In the genomic region with DNA sequence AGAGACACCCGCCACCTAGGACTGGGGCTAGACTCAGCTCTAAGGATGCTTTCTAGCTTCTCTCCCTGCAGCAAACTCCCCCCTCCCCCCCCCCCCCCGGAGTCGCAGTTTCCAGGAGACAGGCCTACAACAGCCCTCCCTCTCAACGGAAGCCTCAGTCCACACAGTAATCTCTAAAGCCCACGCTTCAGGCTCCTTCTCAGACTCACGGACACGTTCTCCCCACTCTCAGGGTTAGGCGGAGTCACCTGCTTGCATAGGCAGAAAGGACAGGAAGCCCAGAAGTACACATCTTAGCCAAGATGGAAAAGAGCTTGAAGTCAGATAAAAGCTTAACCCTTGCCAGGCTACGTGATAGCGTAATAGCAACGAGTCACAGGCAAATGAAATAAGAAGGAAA, we compare ENCODE assay signal across 18 mouse cellular contexts.
"Had no signal": no experiment of that assay in that cellular context is flagged by ENCODE, and none has a peak within 500 bp of the region (broad histone marks: within the 10 kb centered on the region; RNA-seq: fewer than 3 reads in every experiment).

No protein-coding gene starts in this region.

- H3K9me3 ChIP-seq: kidney, embryonic 15.5 days; liver, embryonic 13.5 days; midbrain, embryonic 12.5 days; midbrain, embryonic 15.5 days; neural tube, embryonic 13.5 days; stomach, embryonic 15.5 days had no signal

- H3K27me3 ChIP-seq: kidney, embryonic 15.5 days; liver, embryonic 13.5 days; midbrain, embryonic 12.5 days; midbrain, embryonic 15.5 days; neural tube, embryonic 13.5 days; stomach, embryonic 15.5 days had no signal

- H3K9ac ChIP-seq: kidney, embryonic 15.5 days; liver, embryonic 13.5 days; midbrain, embryonic 12.5 days; midbrain, embryonic 15.5 days; neural tube, embryonic 13.5 days; stomach, embryonic 15.5 days had no signal

- DNase-seq: kidney, adult 2 months; kidney, postnatal 10 days; kidney, postnatal 36 days; layer of hippocampus, postnatal 36 days; liver, embryonic 13.5 days; lung, adult 2 months; lung, postnatal 10 days; retina, postnatal 1 day; right cerebral cortex, postnatal 4 days; thymus, adult 18-20 months; thymus, postnatal 36 days had no signal

- H3K4me3 ChIP-seq: kidney, embryonic 15.5 days; left cerebral cortex, adult 2 months; liver, embryonic 13.5 days; midbrain, embryonic 12.5 days; midbrain, embryonic 15.5 days; neural tube, embryonic 13.5 days; stomach, embryonic 15.5 days had no signal

- H3K4me1 ChIP-seq: midbrain, embryonic 15.5 days; stomach, embryonic 15.5 days had no signal

- H3K27ac ChIP-seq: kidney, embryonic 15.5 days; left cerebral cortex, adult 2 months; liver, embryonic 13.5 days; macrophage; midbrain, embryonic 12.5 days; midbrain, embryonic 15.5 days; neural tube, embryonic 13.5 days; stomach, embryonic 15.5 days had no signal

- ATAC-seq: midbrain, embryonic 15.5 days had no signal

- H3K4me2 ChIP-seq: kidney, embryonic 15.5 days; liver, embryonic 13.5 days; midbrain, embryonic 12.5 days; midbrain, embryonic 15.5 days; neural tube, embryonic 13.5 days; stomach, embryonic 15.5 days had no signal

- H3K36me3 ChIP-seq: kidney, embryonic 15.5 days; liver, embryonic 13.5 days; midbrain, embryonic 12.5 days; midbrain, embryonic 15.5 days; neural tube, embryonic 13.5 days; stomach, embryonic 15.5 days had no signal
